Mouse (Mus musculus) kidney, adult 18-20 months (tissue): Measurements from ENCODE around the gene Bola2.
"Not testable (repeated sequence)": the region's sequence is repeated elsewhere in the genome, so short reads cannot be mapped to it uniquely, and the experiment has no call there.

Source experiments
- DNase-seq: peaks from one replicate; pipeline ENCODE4 v3.0.0; 2021

Bola2 gene

DNA sequence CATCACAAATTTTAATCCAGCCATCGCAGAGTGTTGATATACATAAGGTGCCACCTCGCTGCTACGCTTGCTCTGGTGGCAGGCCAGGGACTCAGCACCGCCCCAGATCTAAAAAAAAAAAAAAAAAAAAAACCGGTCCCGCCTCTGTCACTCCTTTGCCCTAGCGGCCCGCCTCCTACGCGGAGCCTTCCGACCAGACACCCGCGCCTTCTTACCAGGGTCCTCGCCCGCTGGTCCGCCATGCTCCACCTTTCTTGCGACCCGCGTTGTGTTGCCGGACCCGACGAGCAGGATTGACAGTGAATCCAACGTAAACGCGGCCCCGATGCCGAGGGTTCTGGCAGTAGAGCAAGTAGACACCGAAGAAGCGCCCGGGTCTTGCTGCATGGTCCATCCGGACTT lies at the start of gene Bola2:
Bola2 (plus strand) TSS at position 192 of the 402 bp plus-strand sequence.
- DNase-seq, result peak; percentile 78

DNA sequence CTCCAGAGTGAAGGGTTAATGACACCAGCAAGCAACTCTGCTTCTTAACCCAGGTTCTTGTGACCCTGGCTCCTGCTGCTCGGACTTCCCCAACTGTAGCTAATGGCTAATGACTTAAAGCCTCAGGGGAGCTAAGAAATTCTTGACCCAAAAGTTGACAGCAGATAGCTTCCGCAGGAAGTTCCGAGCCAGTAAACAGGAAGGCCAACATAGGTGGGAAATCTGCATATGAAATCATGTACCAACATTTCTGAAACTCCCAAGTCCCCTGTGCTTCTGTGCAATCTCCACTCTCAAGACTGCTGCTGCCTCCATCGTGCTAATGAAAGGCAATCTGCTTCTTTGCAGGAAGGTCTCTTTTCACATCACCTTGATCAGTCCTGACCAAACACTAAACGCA lies 49.5 kb upstream of the Bola2 start:
- DNase-seq, result peak; percentile 5

DNA sequence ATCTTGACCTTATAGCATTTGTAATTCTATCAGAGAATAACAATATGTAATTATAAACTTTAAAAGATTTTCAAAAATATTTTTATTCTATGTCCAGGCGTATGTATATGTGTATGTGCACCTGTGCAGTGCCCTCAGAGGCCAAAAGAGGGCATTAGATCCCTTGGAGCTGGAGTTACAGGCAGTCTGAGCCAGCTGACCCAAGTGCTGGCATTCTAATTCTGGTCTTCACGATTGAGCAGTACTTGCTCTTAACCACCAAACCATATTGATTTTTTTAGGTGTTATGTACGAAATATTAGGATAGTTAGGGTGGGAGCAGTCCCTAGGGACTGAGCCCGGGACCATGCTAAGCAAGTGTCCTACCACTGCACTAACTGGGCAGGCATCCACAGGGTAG lies 46.7 kb upstream of the Bola2 start:
- DNase-seq, result no peak

GRCm38 (mm10) chr7:126649231-126650051 lies 45.8 kb upstream of the Bola2 start, which contains the start of gene Sgf29:
Gene Sgf29 (plus strand): TSS chr7:126649309.
- peak; percentile 96 for DNase-seq

- no peak for DNase-seq
These were observed 44.3 kb upstream of the Bola2 start for GRCm38 (mm10) chr7:126650852-126651251.

DNA sequence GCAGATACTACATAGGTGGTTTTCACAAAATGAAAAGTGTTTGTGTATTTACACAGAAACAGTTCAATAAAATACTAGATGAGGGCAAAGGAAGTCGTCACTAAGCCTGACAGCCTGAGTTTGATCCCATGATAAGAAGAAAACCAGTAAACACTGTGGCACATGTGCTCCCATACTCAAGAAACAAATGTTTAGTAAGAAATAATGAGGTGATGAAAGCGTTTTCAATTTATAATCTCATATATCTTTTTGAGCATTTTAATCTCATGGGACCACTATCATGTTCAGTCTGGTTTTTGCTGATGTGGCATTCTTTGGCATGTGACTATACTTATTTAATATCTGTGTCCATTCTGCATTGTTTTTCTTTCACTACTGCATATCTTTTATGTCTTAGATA lies 41.2 kb upstream of the Bola2 start:
- DNase-seq, result no peak

GRCm38 (mm10) chr7:126655695-126656094 lies 39.5 kb upstream of the Bola2 start:
- DNase-seq, result no peak

GRCm38 (mm10) chr7:126657522-126657921 lies 37.7 kb upstream of the Bola2 start:
- no peak for DNase-seq

DNA sequence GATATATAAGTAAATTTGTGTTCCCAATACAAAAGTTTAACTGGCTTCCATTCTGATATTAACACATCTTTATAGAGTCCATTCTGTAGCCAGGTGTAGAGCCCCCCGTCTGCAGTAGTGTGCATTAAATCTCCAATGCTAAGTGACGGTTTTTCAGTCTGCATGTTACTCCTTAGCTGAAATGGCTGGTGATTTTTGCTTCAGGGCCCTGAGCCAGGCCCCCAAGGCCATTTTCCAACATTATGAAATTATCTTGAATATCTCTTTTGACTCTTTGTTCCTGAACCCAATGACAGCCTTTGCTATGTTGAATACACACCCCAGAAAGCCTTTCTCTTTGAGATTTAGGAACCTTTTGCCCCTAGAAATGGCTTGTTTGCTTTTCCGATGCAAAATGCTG lies 35.4 kb upstream of the Bola2 start:
- DNase-seq, result no peak

DNA sequence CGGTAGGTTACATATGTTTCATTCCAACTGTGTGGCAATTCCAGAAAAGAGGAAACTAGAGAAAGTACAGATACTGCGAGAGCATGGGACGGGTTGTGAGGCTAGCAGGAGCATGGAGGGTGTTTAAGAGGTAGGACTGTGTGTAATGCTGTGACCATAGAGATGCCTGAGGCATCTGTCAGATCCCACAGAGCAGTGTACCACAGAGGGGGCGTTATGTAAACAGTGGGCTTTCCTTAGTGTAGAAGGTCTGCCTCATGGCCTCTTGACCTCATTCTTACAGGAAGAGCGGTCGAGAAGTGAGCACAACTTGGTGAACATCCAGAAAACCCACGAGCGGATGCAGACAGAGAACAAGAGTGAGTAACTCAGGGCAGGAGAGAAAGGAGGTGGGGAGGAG lies 31.6 kb upstream of the Bola2 start:
- no peak for DNase-seq

- DNase-seq, result peak; percentile 60
These were observed 29.9 kb upstream of the Bola2 start for GRCm38 (mm10) chr7:126665269-126665668.

DNA sequence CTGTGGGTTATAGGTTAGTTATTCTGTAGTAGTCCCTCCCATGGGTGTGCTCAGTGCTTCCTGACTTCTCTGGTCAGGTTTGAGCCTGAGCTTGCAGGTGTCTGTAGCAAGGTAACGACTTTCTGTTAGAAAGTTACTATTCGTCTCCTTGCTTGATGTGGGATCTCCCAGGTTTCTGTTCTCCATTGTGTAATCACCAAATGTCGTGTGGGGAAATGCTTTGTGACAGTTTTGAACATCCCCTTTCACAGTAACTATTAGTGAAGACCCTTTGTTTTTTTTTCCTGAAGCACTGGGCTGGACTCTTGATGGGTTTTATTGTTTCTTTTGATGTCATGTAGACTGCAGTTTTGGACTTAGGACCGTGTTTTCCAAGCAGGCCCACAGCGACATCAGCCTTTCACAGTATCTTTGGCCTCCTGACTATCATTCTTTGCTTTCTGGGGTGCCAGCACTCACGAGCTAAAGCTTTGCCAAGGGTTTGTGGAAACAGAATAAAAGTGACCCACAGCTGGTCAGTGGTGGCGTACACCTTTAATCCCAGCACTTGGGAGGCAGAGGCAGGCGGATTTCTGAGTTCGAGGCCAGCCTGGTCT lies 27.6 kb upstream of the Bola2 start:
- DNase-seq, result no peak

DNA sequence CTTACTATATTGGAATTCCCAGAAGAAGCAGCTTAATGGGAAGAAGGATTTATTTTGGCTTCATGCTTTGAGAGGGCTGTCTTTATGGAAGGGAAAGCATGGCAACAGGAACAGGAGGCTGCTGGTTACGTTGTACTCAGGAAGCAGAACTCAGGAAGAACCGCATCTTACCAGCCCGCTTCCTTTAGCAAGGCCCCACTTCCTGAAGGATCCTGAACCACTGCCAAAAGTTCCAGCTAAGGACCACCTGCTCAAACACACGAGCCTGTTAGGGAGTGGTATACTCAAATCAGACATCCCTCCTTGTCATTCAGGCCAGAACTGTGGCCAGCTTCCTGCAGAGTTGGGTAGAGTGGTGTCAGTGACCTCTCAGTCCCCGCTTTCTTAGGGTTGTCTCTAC lies 26.7 kb upstream of the Bola2 start:
- no peak for DNase-seq

GRCm38 (mm10) chr7:126670152-126670551 lies 25.0 kb upstream of the Bola2 start:
- no peak for DNase-seq

DNA sequence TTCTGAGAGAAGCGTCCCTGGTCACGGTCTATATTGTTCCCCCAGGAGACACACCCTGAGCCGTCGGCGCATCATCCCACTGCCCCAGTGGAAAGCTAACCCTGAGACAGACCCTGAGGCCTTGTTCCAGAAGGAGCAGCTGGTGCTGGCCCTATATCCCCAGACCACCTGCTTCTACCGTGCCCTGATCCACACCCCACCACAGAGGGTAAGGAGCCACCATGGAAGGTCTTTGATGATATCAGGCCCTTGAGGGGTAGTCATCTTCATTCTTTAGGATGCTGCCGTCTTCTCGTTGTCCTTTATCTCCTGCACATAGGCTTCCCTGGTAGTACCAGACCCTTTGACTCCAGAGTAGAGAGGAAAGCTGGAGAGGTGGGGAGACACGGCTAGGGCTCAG lies 23.1 kb upstream of the Bola2 start:
- DNase-seq, result no peak

DNA sequence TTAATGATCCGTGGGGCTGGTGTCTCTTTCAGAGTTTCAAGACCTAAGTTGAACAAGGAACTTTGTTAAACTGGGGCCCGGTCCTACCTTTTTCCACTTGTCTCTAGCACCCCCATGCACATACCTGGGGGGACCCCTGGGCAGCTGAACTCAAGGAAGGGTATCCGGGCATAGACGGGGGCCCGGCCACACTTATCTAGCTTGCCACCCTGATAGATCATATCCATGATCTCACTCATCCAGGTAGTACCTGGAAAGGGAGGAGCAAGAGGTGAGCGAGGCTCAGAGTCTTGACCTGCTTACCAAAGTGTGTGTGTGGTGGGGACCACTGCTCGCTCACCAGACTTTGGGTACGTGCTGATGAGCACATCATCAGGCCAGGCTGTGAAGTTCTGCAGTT lies 20.1 kb upstream of the Bola2 start:
- no peak for DNase-seq

DNA sequence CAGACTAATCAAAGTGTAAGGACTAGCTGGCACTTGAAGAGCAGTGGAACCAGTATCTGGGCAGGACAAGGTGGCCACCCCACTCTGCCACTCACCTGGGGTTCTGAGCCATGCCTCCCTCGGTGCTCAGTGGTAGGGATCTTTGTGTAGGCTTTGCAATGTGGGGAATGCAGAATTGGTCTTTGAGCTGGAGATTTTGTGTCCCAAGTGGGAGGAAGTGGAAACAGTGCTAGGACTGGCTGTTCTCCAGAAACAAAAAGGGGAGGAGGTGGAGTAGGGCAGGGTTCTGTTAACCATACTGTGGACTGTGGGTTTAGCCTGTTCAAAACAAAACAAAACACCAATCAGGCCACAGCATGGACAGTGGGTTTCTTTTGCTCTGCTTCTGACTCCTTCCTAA lies 19.0 kb upstream of the Bola2 start, which contains the start of gene Sult1a1:
Sult1a1 (minus strand) TSS at position 226 of the 400 bp plus-strand sequence.
- peak; percentile 84 for DNase-seq

DNA sequence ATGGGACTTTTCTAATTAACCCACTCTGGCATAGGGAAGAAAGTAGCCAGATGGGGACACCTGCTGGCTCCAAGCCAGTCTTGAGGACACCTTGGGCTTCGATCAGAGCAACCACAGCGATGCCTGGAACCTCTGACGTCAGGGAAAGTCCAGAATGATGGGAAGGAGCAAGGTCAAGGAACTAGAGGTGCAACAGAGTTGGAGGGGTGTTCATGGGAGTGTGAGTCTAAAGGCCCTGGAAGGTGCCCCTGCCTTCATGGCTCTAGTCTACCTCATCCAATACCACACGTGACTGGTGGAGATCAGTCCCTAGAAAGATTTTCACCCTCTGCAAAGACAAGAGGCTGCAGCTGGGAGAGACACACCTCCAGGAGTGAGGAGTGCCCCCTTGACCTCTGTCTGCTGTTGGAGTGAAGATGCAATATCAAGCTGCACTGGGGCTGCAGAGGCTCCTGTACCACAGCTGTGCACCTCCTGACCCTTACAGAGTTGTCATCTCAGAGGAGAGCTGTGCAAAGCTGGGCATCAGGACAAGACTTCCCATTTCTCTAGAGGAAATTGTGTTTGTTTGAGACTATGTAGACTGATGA lies 18.5 kb upstream of the Bola2 start:
- no peak for DNase-seq

DNA sequence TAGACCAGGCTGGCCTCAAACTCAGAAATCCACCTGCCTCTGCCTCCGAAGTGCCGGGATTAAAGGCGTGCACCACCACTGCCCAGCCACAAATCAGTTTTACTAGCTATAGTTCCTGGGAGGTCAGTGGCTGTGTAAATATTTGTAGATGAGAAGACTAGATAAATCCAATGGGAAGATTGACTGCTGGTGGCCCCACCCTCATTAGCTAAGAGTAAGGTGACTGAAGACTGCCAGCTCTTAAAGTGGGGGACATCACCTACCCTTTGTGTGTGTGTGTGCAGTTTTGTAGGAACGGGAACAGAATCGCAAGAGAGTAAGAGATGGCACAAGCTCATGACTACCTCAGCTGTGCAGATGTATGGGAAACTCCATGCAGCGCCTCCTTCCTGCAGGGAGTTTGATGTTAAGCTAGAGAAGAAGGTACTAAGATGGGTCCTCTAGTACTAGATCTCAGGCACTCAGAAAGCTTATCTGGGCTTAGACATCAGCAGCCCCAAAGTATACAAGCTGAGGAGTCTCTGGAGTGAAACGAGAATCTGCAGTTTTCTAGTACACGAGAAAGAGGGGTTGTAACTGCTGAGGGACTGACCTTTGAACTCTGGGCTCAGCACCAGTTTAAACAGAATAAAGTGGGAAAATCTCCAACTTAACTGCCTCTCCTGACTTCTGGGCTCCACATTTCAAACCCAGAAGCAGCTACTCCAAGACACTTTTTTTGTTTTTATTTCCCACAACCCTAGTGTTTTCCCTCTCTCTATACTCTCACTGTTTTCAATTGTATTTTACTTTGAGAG lies 16.5 kb upstream of the Bola2 start:
- DNase-seq, result peak; percentile 31

DNA sequence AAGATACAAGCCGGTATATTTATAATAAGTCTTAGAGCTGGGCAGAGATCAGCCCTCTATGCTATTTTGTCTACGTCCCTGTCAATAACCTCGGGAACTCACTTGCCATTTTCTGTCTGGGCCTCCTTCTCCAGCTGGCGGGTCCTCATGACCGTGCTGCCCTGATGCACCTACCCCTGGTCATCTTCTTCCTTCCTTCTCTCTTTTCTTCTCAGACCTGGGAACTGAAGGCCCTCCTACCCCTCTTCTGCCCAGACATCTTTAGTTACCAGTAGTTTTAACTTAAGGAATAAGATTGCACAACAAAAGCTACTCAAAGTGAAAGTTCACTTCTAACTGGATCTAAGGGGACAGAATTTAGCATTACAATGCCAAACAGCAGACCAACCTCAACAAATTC lies 15.5 kb upstream of the Bola2 start:
- no peak for DNase-seq

DNA sequence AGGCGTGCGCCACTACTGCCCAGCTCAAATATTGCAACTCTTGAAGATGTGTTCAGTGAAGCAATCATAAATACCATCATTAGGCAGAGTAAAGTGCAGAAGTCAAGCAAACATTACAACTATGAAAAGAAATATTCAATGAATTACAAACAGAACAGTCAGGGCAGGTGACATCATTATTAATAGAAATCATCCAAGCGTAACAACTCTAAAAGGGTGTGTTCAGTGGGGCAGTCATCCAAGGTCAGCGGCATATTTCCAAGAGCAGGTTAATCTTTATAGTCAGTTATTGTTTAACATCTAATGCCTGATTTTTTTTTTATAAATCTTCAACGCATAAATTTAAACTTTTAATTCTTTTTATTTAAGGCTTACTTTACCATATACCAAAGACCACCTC lies 14.0 kb upstream of the Bola2 start:
- peak; percentile 65 for DNase-seq

- DNase-seq, result not testable (repeated sequence)
These were observed 7.0 kb upstream of the Bola2 start for GRCm38 (mm10) chr7:126688156-126688555.

DNA sequence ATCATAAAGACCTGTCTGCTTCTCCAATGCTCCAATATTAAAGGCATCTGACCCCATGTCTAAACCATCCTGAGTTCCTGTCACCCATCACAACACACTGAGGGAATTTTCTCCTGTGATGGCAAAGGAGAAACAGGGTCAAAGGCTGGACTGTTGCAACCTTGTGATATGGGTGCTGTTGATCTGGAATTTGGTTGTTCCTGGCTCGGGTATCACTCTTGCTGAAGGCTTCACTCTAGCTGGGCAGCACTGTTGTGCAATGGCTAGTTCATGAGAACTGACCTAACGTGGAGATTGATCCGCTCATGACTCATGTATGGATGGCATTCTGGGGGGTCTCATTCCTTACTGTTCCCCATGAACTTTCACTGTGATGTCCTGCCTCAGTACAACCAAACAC lies 6.2 kb upstream of the Bola2 start:
- DNase-seq, result no peak
